Mouse (Mus musculus) cerebellum, adult (tissue): ENCODE measurements around the gene Atp2a1.

Experiments
- ATAC-seq: cut with Nextera tagmentation; 2 replicates; pipeline ENCODE4 v1.9.2; 2017; ENCODE audit warnings: mild to moderate bottlenecking, moderate library complexity, mixed read lengths; ENCODE audit not compliant: insufficient number of reproducible peaks, low FRiP score, low TSS enrichment

The Atp2a1 gene

GRCm38 (mm10) chr7:126473470-126474086, 10.7 kb upstream of the Atp2a1 start:
- ATAC-seq, result no peak

- no peak for ATAC-seq
These were observed 9.8 kb upstream of the Atp2a1 start for GRCm38 (mm10) chr7:126472713-126473112.

GRCm38 (mm10) chr7:126472306-126472705, 9.4 kb upstream of the Atp2a1 start:
- no peak for ATAC-seq

GRCm38 (mm10) chr7:126471853-126472252, 8.9 kb upstream of the Atp2a1 start:
- no peak for ATAC-seq

GRCm38 (mm10) chr7:126471361-126471760, 8.5 kb upstream of the Atp2a1 start:
- ATAC-seq, result no peak

GRCm38 (mm10) chr7:126470077-126470476, 7.2 kb upstream of the Atp2a1 start:
- no peak for ATAC-seq

GRCm38 (mm10) chr7:126467834-126468627, 5.1 kb upstream of the Atp2a1 start:
- no peak for ATAC-seq

GRCm38 (mm10) chr7:126467271-126467670, 4.4 kb upstream of the Atp2a1 start:
- no peak for ATAC-seq

- ATAC-seq, result no peak
These were observed 3.8 kb upstream of the Atp2a1 start for GRCm38 (mm10) chr7:126466707-126467106.

GRCm38 (mm10) chr7:126466116-126466515, 3.2 kb upstream of the Atp2a1 start:
- ATAC-seq, result no peak

GRCm38 (mm10) chr7:126465246-126466030, 2.5 kb upstream of the Atp2a1 start:
- no peak for ATAC-seq

GRCm38 (mm10) chr7:126464836-126465235, 1.9 kb upstream of the Atp2a1 start:
- ATAC-seq, result no peak

- ATAC-seq, result no peak
These were observed 1.2 kb upstream of the Atp2a1 start for GRCm38 (mm10) chr7:126464121-126464520.

GRCm38 (mm10) chr7:126463547-126463946, 639 bp upstream of the Atp2a1 start:
- no peak for ATAC-seq

GRCm38 (mm10) chr7:126461626-126462025, 1.3 kb downstream of the Atp2a1 start:
- ATAC-seq, result no peak

- no peak for ATAC-seq
These were observed 2.1 kb downstream of the Atp2a1 start for GRCm38 (mm10) chr7:126460623-126461399.

GRCm38 (mm10) chr7:126458844-126459618, 3.9 kb downstream of the Atp2a1 start:
- ATAC-seq, result no peak

- ATAC-seq, result no peak
These were observed 4.7 kb downstream of the Atp2a1 start for GRCm38 (mm10) chr7:126458225-126458624.

GRCm38 (mm10) chr7:126456382-126457266, 6.3 kb downstream of the Atp2a1 start:
- ATAC-seq, result no peak
